Mouse (Mus musculus): ENCODE measurements around the gene Dnah14. TPM values are rescaled to one million over a fixed set of nuclear protein-coding genes. Genes with fewer than 3 reads are reported as not detected.

Gene Dnah14
- total RNA-seq, 2 experiments from 2014 or later = 0.69 to 1.3 TPM

GRCm38 (mm10) chr1:181845767-181846166 is 269.4 kb downstream of the Dnah14 start:
- no peak for DNase-seq (ENCODE audit: low spot score in 2 of 2)
- intact Hi-C loops (cut with DNase I) = no loop called here

- intact Hi-C loops (cut with DNase I) = no loop called here
- no peak for DNase-seq (ENCODE audit: low spot score in 2 of 2)
Measured at GRCm38 (mm10) chr1:181847396-181847795, 271.0 kb downstream of the Dnah14 start.

GRCm38 (mm10) chr1:181848210-181848609 is 271.9 kb downstream of the Dnah14 start:
- DNase-seq (ENCODE audit: low spot score in 2 of 2) = no peak
- intact Hi-C loops (cut with DNase I) = no loop called here

GRCm38 (mm10) chr1:181850441-181850840 is 274.1 kb downstream of the Dnah14 start:
- intact Hi-C loops (cut with DNase I) = no loop called here
- no peak for DNase-seq (ENCODE audit: low spot score in 2 of 2)

GRCm38 (mm10) chr1:181851521-181852310 is 275.4 kb downstream of the Dnah14 start:
- intact Hi-C loops (cut with DNase I) = no loop called here
- DNase-seq (ENCODE audit: low spot score in 2 of 2) = peak in 1 of 2 experiments; percentile 45

- intact Hi-C loops (cut with DNase I) = no loop called here
- DNase-seq (ENCODE audit: low spot score in 2 of 2) = no peak
Measured at GRCm38 (mm10) chr1:181852466-181852865, 276.1 kb downstream of the Dnah14 start.

GRCm38 (mm10) chr1:181853081-181853736 is 276.9 kb downstream of the Dnah14 start:
- intact Hi-C loops (cut with DNase I) = no loop called here
- DNase-seq (ENCODE audit: low spot score in 2 of 2) = no peak

- intact Hi-C loops (cut with DNase I) = no loop called here
- DNase-seq (ENCODE audit: low spot score in 2 of 2) = no peak
Measured at GRCm38 (mm10) chr1:181854829-181855228, 278.5 kb downstream of the Dnah14 start.

- intact Hi-C loops (cut with DNase I) = no loop called here
- no peak for DNase-seq (ENCODE audit: low spot score in 2 of 2)
Measured at GRCm38 (mm10) chr1:181856329-181856728, 280.0 kb downstream of the Dnah14 start.

- intact Hi-C loops (cut with DNase I) = no loop called here
- no peak for DNase-seq (ENCODE audit: low spot score in 2 of 2)
Measured at GRCm38 (mm10) chr1:181860659-181861058, 284.3 kb downstream of the Dnah14 start.

GRCm38 (mm10) chr1:181861181-181861902 is 285.0 kb downstream of the Dnah14 start:
- intact Hi-C loops (cut with DNase I) = no loop called here

GRCm38 (mm10) chr1:181862676-181863374 is 286.5 kb downstream of the Dnah14 start:
- no peak for DNase-seq (ENCODE audit: low spot score in 2 of 2)
- intact Hi-C loops (cut with DNase I) = no loop called here

More at GRCm38 (mm10) chr1:181861181-181861902, 285.0 kb downstream of the Dnah14 start:
- no peak for DNase-seq (ENCODE audit: low spot score in 2 of 2)

GRCm38 (mm10) chr1:181863431-181863830 is 287.1 kb downstream of the Dnah14 start:
- intact Hi-C loops (cut with DNase I) = no loop called here

More at GRCm38 (mm10) chr1:181863431-181863830, 287.1 kb downstream of the Dnah14 start:
- DNase-seq (ENCODE audit: low spot score in 2 of 2) = no peak

Other genes starting within 250 kb of the Dnah14 start
- 10 to 100 TPM; 78.5 to 81.5 TPM for gene Cnih3, start 223.9 kb upstream of the Dnah14 start, total RNA-seq (2021)
- under 1 TPM; 0.27 to 0.36 TPM for gene Ccdc121, start 65.1 kb upstream of the Dnah14 start, total RNA-seq (2021)

All from left cerebral cortex, postnatal 36 days (tissue).